Mouse (Mus musculus): Measurements from ENCODE around the gene Slc7a6. TPM values are rescaled to one million over a fixed set of nuclear protein-coding genes. Genes with fewer than 3 reads are reported as not detected.

Slc7a6 gene
- polyA plus RNA-seq, 1 experiment: 96.3 TPM

DNA sequence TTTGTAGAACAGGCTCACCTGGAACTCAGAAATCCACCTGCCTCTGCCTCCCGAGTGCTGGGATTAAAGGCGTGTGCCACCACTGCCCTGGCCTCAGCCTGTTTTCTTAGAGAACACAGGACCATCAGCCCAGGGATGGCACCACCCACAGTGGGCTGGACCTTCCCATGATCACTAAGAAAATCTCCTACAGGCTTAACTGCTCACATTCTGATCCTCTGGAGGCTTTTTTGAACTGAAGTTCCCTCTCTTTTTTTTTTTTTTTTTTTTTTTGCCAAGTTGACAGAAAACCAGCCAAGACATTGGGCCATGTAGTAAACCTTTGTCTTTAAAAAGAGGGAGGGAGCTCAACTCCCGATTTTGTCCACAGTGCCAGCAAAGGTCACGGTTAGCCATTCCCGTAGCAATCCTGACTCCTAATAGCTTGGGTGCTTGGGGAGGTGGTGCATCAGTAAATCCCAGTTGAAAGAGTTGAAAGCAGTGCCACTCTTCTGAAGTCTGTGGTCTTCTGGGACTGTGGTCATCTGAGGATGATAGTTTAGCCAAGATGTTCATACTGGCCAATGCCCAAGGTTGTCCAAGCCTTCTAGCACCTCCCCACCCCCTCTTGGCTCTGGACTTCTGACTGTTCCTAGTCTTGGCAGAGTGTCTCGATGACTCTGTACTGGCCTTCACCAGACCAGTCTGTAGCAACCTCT is 20.6 kb upstream of the Slc7a6 start:
- Histone ChIP-seq H3K36me3 (ENCODE audit: control insufficient read depth, insufficient read depth, low read length) (no peaks in the 10 kb centered on the region), H3K4me1 (replicated peaks; ENCODE audit: control insufficient read depth, insufficient read depth, low read length) (peaks cover 19% of the 10 kb centered on the region), H3K27ac (ENCODE audit: control insufficient read depth, insufficient read depth, low read length) (no peak overlapping the region), H3K27me3 (ENCODE audit: control insufficient read depth, insufficient read depth, low read length) (no peaks in the 10 kb centered on the region), H3K4me3 (ENCODE audit: control insufficient read depth, insufficient read depth, low read length) (no peak overlapping the region)
- TF ChIP-seq CTCF (IDR thresholded peaks at IDR 0.05; ENCODE audit: borderline replicate concordance, control insufficient read depth, extremely low read depth, insufficient read depth, low read length, poor library complexity): no peak
- TF ChIP-seq POLR2A (IDR thresholded peaks at IDR 0.05; ENCODE audit: control insufficient read depth, extremely low read depth, insufficient read depth, low read length, poor library complexity): no peak
- WGBS: 91% methylated on average over 6 of the region's 6 CpGs
- no peak for DNase-seq

DNA sequence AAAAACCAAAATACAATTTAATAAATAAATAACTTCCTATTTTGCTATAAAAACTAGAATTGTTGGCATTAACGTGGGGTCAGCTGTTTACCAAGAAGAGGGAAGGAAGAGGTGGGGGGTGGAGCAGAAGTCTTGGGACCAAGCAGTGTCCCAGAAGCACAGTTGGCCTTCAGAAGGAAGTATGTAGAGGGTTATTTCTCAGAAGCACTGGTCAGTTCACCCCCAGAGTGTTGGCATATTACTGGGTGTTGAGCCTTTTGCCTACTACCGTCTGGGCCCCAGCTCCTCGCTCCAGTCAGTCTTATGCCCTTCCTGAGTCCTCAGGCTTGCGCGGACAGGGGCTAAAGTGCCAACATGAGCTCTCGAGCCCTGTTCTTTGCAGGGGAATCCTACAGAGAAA is 19.6 kb upstream of the Slc7a6 start:
- no peak for DNase-seq
- Histone ChIP-seq H3K27me3 (ENCODE audit: control insufficient read depth, insufficient read depth, low read length) (no peaks in the 10 kb centered on the region), H3K36me3 (ENCODE audit: control insufficient read depth, insufficient read depth, low read length) (no peaks in the 10 kb centered on the region), H3K4me1 (replicated peaks; ENCODE audit: control insufficient read depth, insufficient read depth, low read length) (peaks cover 23% of the 10 kb centered on the region), H3K27ac (ENCODE audit: control insufficient read depth, insufficient read depth, low read length) (no peak overlapping the region), H3K4me3 (ENCODE audit: control insufficient read depth, insufficient read depth, low read length) (no peak overlapping the region)
- no peak for TF ChIP-seq CTCF (IDR thresholded peaks at IDR 0.05; ENCODE audit: borderline replicate concordance, control insufficient read depth, extremely low read depth, insufficient read depth, low read length, poor library complexity)
- TF ChIP-seq POLR2A (IDR thresholded peaks at IDR 0.05; ENCODE audit: control insufficient read depth, extremely low read depth, insufficient read depth, low read length, poor library complexity): no peak
- WGBS: 94% methylated on average over 6 of the region's 6 CpGs

DNA sequence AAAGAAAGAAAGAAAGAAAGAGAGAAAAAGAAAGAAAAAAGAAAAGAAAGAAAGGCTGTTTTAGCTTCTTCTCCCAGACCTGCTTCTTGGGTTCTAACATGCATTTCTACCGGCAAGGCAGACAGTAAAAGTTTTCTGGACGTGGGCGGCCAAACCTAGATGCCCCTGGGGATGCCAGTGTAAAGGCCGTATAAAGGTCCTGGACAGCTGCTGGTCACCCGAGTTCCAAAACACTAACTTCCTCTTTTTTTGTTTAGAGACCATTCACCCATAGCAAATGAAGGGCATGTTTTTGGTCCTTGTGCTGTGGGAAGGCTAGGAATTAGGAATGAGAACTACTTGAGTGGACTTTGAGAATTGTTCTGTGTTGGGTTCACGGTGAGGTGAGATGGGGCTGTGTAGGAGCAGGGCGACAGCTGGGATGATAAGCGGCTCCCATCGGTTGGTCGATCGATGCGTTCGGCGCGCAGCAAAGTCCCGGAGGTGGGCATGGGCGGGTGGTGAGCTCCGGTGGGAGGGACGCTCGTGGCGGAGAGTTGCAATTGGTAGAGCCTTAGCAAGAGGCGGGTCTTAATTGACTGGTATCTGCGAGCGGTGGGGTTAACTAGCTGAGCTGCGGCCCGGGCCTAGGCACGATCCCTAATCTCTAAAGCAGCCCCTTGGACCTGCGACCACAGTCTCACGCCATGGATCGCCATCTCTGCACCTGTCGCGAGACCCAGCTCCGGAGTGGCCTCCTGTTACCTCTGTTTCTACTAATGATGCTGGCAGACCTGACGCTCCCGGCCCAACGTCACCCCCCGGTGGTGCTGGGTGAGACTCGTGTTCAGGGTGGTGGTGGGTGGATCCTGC is 18.6 kb upstream of the Slc7a6 start, which contains the start of gene Pla2g15:
Gene Pla2g15, plus strand, starts transcription at position 599 of the 852 bp plus-strand sequence.
- under 1% methylated on average over 38 of the region's 38 CpGs for WGBS
- no peaks in the 10 kb centered on the region for H3K27me3 ChIP-seq (ENCODE audit: control insufficient read depth, insufficient read depth, low read length)
- H3K4me1 ChIP-seq (replicated peaks; ENCODE audit: control insufficient read depth, insufficient read depth, low read length): peaks cover 23% of the 10 kb centered on the region

DNA sequence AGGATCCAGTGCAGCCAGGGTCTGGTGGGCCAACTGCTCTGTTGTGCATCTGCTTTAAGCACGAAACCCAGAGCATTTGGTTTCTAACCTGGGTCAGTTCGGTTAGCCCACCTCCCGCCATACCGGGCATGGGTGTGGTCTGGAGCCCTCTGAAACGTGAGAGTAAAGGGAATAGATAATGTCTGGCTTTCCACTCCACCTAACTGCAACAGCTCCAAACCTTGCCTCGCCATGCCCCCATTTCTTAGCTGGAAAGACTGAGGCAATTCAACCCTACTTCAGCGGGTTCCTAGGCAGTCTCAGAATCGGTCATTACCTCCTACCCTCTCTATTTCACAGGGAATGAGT is 18.0 kb upstream of the Slc7a6 start:
- Histone ChIP-seq H3K4me1 (replicated peaks; ENCODE audit: control insufficient read depth, insufficient read depth, low read length) (peaks cover 23% of the 10 kb centered on the region), H3K27me3 (ENCODE audit: control insufficient read depth, insufficient read depth, low read length) (no peaks in the 10 kb centered on the region), H3K27ac (ENCODE audit: control insufficient read depth, insufficient read depth, low read length) (no peak overlapping the region), H3K4me3 (ENCODE audit: control insufficient read depth, insufficient read depth, low read length) (peak overlapping the region; percentile 68), H3K36me3 (ENCODE audit: control insufficient read depth, insufficient read depth, low read length) (0 out of 2 replicates have a peak, but pooled peaks cover 4% of the 10 kb centered on the region)
- DNase-seq: no peak
- TF ChIP-seq CTCF (IDR thresholded peaks at IDR 0.05; ENCODE audit: borderline replicate concordance, control insufficient read depth, extremely low read depth, insufficient read depth, low read length, poor library complexity) (no peak), POLR2A (IDR thresholded peaks at IDR 0.05; ENCODE audit: control insufficient read depth, extremely low read depth, insufficient read depth, low read length, poor library complexity) (no peak)
- WGBS: 22% methylated on average over 8 of the region's 8 CpGs

More for the DNA sequence above, 18.6 kb upstream of the Slc7a6 start, which contains the start of gene Pla2g15:
- Histone ChIP-seq H3K36me3 (ENCODE audit: control insufficient read depth, insufficient read depth, low read length) (no peaks in the 10 kb centered on the region), H3K4me3 (ENCODE audit: control insufficient read depth, insufficient read depth, low read length) (peak within 1 kb of the TSS; percentile 68), H3K27ac (ENCODE audit: control insufficient read depth, insufficient read depth, low read length) (no peak within 1 kb of the TSS)
- TF ChIP-seq CTCF (IDR thresholded peaks at IDR 0.05; ENCODE audit: borderline replicate concordance, control insufficient read depth, extremely low read depth, insufficient read depth, low read length, poor library complexity) (0 out of 2 replicates have a peak, but pooled peaks have one; percentile 52), POLR2A (IDR thresholded peaks at IDR 0.05; ENCODE audit: control insufficient read depth, extremely low read depth, insufficient read depth, low read length, poor library complexity) (peak; percentile 65; the same call in 1 of the 2 replicates)
- peak; percentile 97 for DNase-seq

DNA sequence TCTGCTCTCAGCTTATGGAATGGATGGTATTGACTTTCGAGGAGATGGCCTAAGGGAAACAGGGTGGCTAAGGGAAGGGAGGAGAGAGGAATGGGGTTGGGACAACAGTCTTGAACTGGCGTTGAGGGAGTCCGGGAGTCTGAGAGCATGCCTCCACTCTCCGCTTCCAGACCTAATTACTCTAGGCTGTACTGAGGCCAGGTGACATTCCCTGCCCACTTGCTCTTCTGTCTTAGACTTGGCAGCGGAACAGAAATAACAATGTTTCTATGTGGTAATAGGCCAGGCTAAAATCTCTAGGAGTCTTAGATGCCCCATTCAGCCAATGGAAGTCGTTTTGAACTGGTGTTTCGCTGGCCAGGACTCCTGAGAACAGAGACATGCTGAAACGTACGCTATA is 17.6 kb upstream of the Slc7a6 start:
- peaks cover 23% of the 10 kb centered on the region for H3K4me1 ChIP-seq (replicated peaks; ENCODE audit: control insufficient read depth, insufficient read depth, low read length)
- no peaks in the 10 kb centered on the region for H3K27me3 ChIP-seq (ENCODE audit: control insufficient read depth, insufficient read depth, low read length)
- no peak overlapping the region for H3K4me3 ChIP-seq (ENCODE audit: control insufficient read depth, insufficient read depth, low read length)
- H3K36me3 ChIP-seq (ENCODE audit: control insufficient read depth, insufficient read depth, low read length): 0 out of 2 replicates have a peak, but pooled peaks cover 4% of the 10 kb centered on the region
- H3K27ac ChIP-seq (ENCODE audit: control insufficient read depth, insufficient read depth, low read length): no peak overlapping the region
- WGBS: 86% methylated on average over 9 of the region's 9 CpGs
- TF ChIP-seq CTCF (IDR thresholded peaks at IDR 0.05; ENCODE audit: borderline replicate concordance, control insufficient read depth, extremely low read depth, insufficient read depth, low read length, poor library complexity) (no peak), POLR2A (IDR thresholded peaks at IDR 0.05; ENCODE audit: control insufficient read depth, extremely low read depth, insufficient read depth, low read length, poor library complexity) (no peak)
- DNase-seq: no peak

DNA sequence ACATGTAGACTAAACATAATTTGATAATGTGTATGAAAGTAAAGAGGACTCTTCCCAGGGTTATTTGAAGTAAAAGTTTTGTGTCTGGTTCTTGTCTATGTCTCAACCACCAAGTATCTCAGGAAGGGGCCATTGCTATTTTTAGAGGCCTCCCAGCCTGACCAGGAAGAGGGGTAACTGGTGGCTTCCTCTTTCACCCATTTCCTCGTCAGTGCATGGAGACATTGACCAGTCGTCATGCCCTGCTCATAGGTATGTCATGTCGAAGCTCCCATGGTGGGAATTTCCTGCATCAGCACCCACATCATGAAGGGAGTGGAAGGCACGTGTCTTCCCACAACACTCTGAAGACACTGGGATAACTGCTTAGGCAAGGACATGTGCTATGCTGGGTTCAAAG is 15.8 kb upstream of the Slc7a6 start:
- no peak for DNase-seq
- H3K27ac ChIP-seq (ENCODE audit: control insufficient read depth, insufficient read depth, low read length): no peak overlapping the region
- H3K4me1 ChIP-seq (replicated peaks; ENCODE audit: control insufficient read depth, insufficient read depth, low read length): peaks cover 23% of the 10 kb centered on the region
- WGBS: 26% methylated on average over 4 of the region's 4 CpGs
- no peak overlapping the region for H3K4me3 ChIP-seq (ENCODE audit: control insufficient read depth, insufficient read depth, low read length)
- H3K27me3 ChIP-seq (ENCODE audit: control insufficient read depth, insufficient read depth, low read length): no peaks in the 10 kb centered on the region
- TF ChIP-seq CTCF (IDR thresholded peaks at IDR 0.05; ENCODE audit: borderline replicate concordance, control insufficient read depth, extremely low read depth, insufficient read depth, low read length, poor library complexity) (no peak), POLR2A (IDR thresholded peaks at IDR 0.05; ENCODE audit: control insufficient read depth, extremely low read depth, insufficient read depth, low read length, poor library complexity) (no peak)
- 0 out of 2 replicates have a peak, but pooled peaks cover 4% of the 10 kb centered on the region for H3K36me3 ChIP-seq (ENCODE audit: control insufficient read depth, insufficient read depth, low read length)
